Mouse (Mus musculus) cerebellum, adult 18-20 months (tissue): Measurements from ENCODE around the gene Hacl1.
A peak's percentile ranks its signal among the peaks of the same experiment; 100 is the strongest.
"Not testable (repeated sequence)": the region's sequence is repeated elsewhere in the genome, so short reads cannot be mapped to it uniquely, and the experiment has no call there.

ENCODE experiments used
- DNase-seq, 2 experiments: peaks; one replicate each; pipeline ENCODE4 v3.0.0; 2021

Hacl1 gene

DNA sequence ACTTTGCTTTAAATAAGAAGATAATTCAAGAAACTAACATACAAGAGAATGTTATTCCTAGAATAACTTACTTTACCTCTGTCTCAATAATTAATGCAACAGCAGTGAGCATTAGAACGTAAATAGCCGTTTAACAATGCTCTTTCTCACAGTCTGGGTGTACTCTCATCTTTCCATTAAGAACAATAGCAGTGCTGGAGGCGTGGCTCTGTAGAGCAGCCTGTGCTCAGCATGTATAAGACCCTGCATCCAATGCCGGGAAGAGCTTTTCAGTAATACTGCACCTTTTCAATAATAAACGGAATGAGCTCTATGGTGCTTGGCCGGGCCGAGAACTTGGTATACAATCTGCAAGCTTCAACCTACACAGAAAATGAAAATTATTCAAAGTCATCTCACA lies 10.4 kb downstream of the Hacl1 start:
- DNase-seq, result no peak

DNA sequence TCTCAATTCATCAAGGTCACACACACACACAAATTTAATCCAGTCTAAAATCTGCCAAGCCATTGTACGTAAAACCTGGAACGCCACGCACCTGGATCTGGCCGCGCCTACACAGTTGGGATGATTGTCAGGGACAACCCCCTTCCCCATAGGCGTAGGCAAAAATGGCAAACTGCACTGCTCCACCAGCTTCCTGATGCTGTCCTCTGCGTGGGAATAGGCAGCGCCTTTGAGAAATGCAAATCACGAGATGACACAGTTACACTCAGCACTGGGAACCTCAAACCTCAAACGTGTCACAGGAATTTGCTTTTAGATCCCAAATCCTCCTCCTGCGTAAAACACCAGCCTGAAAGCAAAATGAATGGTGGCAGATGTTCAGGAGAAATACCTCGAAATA lies 18.3 kb downstream of the Hacl1 start:
- no peak for DNase-seq

DNA sequence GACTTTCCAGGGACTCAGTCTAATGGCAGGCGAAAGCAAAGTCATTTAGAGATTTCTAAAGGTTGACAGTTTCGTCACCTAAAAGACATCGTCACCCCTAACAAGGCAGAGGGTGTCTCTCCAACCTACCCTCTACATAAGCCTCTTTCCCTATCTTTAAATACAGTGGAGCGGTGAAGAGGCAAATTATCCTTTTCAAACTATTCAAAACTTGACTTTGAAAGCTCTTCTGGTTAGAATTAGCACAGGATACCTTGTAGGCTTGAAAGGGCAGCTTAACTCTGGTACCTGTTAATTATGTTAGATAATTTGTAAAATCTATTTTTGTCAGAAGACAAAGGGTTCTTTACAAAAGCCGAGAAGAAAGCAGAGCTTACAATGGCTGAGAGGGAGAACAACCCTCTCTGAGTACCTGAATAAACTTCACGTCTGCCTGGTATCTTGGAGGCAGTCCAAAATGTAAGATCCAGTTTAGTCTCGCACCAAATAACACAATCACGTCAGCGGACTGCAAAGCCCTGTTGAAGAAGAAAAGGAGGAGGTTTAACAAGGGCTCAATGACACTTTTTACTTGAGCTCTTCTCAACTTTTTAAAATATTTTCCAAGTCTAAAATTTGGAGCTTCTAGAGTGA lies 20.4 kb downstream of the Hacl1 start:
- no peak for DNase-seq

DNA sequence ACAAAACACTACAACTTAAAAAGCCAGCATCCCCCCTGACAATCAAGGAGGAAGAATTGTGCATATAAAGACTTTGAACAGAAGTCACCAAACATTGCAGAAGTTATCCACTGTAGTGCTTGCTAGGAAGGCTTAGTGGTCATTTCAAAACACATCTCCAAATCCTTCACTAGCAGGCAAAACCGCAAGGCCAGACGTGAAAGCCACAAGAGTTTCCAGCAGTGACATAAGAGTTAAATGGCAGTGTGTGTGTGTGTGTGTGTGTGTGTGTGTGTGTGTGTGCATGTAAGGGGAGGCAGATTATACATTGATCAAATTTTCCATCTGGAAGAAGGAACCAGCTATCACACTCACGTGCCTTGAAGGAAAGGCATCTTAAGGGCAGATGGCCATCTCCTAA lies 23.1 kb downstream of the Hacl1 start:
- no peak for DNase-seq

DNA sequence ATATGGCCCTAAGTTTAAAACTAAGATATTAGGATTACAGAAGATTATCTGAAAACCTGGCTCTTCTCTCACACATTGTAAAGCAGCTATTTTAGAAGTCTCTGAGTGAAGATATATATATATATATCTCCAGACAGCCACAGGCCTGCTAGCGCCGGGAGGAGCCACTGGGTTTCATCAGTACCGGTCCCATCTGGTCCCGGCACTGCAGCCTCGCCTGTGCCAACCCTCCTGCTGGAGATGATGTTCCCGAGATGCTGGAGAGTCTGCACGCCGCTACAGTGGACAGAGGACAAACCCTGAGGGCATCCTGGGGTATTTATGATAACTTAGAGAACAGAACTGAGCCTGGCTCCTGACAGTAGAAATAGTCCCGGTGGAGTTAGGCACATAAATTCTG lies 23.9 kb downstream of the Hacl1 start:
- DNase-seq, result no peak

DNA sequence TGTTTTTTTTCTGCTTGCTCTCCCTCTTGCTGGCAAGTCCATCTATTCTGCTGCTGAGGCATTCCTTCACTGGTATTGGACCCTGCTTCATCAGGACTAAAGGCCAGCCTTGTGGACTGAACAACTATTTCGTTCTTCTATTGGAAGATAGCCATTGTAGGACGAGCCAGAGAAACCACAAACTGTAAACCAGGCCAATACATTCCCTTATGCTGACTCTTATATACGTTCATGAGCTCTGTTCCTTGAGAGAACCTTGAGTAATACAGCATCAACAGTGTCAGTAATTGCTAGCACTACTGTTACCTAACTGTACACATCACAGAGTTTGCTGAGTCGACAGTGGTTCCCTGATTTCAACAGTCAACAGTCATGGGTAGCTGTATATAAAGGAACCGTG lies 27.4 kb downstream of the Hacl1 start:
- no peak for DNase-seq

DNA sequence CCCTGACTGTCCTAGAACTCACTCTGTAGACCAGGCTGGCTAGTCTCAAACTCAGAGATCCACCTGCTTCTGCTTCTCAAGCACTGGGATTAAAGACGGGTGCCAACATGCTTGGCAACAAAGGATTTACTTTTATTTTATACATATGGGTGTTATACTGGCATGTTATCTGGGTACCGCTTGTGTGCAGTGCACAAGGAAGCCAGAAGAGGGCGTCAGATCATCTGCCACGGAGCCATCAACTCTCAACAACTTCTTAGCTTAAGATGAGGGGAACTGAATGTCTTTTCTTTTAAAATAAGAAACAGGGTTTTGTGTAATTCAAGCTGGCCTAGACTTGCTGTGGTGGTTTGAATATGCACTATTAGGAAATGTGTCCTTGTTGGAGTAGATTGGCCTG lies 29.1 kb downstream of the Hacl1 start:
- no peak for DNase-seq

DNA sequence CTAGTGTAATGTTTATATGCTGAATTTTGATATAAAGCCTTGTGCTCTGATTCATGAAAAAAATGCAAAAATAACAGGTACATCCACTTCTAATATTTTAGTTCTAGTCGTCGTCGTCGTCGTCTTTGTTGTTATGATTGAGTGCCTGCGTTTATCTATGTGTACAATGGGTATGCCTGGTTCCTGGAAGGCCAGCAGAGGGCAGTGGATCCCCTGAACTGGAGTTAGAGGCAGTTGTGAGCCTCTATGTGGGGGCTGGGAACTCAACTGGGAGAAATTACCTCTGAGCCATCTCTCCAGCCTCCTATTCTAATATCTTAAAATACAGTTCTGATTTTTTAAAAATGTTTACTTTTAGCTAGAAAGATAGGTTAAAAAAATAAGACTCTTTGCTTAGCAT lies 35.6 kb downstream of the Hacl1 start:
- peak; percentile 5 to 11 for DNase-seq

DNA sequence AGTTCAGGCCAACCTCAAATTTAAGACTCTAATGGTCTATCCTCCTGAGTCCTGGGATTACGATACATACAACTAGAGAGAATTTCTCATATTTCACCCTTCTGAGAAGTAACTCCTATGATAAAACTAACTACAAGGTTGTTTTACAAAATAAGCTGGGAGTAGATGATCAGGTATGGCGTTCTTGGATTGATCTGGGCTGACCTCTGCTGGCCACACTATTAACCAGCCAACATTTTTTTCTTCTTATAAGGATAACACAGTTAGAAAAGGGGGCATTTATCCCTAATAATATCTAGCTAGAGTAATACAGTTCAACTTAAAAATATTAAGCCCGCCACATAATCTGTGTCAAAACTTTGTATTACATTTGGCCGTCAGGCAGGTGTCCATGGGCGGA lies 36.2 kb downstream of the Hacl1 start:
- peak; percentile 22 to 29 for DNase-seq

DNA sequence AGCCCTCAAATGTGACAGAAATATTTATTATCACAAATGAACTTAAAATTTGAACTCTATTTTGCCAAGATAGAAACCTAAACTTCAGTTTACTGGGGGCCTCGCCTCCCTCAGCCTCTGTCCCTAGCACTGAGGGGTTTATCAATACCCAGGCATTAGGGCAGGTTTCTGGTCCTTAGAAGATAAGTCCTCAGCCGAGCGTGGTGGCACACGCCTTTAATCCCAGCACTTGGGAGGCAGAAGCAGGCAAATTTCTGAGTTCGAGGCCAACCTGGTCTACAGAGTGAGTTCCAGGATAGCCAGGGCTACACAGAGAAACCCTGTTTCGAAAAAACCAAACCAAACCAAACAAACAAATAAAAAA lies 38.5 kb downstream of the Hacl1 start:
- not testable (repeated sequence) for DNase-seq

DNA sequence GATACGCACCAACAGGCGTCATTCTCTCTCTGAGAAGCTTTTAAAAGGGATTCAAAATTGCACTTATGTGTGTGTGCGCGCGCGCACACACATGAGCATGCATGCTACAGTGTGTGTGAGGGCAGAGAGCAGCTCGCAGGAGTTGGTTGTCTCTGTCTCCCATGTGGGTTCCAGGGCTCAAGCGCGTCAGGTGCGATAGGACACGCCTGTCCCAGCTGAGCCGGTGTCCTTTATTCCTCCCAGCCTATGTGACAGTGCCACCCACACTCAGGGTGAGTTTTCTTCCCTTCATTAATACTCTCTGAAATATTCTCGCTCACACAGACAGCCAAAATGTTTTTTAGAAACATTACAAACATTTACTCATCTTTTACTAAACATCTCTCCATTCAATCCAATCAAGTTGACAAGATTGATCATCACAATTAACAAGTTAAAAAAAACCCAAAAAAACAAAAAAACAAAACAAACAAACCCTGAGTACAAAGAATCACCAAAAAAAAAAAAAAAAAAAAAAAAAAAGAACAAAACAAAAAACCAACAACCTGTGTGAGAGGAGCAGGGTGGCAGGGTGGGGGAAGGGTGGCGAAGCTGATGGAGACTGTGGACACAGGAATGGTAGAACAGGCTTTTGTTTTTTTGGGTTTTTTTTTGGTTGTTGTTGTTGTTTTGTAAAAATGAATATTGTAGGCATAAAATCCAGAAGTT lies 39.0 kb downstream of the Hacl1 start:
- DNase-seq, result no peak

DNA sequence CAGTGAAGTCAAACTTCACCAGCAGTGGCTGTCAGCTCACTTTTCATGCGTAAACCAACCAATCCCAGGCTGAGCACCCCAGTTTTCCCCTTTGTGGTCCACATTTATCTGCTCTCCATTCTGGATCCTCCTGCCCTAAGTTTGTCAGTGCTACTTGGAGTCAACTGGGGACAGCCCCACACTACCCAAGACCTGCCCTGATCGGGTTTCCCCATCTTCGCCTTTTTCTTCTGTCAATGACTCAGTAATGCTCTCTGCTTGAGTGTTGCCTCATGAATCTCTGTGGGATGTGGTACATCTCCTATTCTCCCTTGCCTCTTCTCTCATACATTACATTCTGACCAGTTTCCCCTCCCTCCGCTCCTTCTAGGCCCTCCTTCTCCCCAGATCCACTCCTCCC lies 43.6 kb downstream of the Hacl1 start:
- no peak for DNase-seq

DNA sequence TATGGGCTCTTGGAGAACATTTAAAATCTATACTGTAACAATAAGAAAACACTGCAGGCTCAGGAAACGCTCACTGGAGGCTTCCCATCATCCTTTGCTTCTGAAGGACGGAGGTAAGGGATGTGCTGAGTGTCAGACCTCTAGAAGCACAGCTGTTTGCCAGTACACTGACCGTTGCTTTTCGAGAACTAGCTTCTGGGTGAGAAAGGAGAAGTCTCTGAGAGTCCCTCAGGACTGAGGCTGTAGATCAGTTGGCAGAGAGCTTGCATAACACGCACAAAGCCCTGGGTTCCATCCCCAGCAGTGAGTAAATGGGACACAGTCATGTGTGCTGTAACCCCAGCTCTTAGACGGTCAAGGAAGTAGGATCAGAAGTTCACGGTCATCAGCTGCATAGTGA lies 44.7 kb downstream of the Hacl1 start:
- no peak for DNase-seq

DNA sequence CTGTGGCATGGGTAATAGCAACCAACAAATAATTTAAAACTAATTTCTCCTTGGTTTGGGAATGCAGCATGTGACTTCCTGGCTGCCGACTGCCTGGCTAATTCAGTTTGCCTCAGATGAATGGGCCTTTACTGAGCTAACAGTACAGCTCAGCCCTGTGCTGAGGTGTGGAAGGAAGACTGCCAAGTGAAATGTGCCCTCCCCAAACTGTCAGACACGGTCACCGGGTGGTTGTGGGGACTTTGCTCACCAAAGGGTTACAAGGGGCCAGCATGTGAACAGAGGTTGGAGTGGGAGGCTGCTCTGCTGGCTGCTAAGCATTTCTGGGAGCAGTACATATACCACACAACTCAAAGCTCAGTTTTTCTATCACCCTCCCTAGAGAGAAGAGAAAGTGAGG lies 46.4 kb downstream of the Hacl1 start:
- DNase-seq, result no peak

DNA sequence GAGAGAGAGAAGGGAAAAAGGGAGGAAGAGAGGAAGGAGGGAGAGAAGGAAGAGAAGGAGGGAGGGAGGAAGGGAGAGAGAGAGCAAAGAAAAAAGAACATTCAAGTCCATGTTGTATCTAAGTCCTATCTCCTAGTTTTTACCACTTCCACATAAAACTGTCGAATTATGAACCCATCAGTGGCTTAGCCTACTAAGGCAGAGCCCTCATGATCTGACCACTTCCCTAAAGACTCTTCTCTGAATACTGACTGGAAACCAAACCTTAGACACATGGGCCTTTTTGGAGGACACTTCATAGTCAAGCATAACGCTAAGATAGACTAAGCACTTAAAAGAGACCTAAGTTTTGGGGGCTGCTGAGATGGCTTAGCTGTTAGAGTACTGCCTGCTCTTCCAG lies 48.0 kb downstream of the Hacl1 start:
- no peak for DNase-seq

DNA sequence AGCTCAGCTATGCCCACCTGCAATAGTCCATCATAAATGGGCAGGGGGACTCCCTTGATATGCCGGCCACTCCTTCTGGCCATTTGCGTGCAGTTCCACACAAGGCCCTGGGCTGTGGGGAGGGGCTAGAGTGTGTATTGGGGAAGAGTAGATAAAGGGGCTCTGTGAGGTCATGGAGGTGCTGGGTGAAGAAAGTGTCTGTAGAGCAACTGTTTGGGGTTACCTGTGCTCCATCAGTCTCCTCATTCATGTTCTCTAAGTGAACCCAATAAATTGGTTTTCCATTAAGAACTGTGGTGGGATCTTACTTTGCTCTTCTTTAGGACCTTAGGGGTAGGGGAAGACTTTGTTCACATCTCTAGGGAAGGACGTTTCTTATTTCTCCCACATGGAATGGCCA lies 49.8 kb downstream of the Hacl1 start, which contains the start of gene Colq:
Gene Colq (minus strand): TSS at position 101 of the 400 bp plus-strand sequence.
- no peak for DNase-seq

DNA sequence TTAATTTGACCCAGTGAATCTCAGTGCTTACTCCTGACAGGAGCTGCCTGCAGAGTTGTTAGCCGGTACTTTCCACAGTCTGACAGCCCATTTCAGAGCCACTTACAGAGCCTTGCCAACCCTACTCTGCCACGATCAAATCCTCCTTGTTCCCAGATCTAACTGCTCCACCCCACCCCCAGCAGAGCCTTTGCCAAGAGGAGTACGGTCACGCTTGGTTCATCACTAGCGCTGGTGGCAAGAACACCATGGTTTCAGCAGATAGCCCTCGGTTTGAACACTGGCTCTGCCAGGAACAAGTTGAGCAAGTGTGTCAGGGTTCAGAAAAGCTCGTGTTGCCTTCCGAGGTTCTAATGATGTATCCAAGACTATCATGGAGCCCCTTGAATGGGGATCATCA lies 54.6 kb downstream of the Hacl1 start:
- no peak for DNase-seq

DNA sequence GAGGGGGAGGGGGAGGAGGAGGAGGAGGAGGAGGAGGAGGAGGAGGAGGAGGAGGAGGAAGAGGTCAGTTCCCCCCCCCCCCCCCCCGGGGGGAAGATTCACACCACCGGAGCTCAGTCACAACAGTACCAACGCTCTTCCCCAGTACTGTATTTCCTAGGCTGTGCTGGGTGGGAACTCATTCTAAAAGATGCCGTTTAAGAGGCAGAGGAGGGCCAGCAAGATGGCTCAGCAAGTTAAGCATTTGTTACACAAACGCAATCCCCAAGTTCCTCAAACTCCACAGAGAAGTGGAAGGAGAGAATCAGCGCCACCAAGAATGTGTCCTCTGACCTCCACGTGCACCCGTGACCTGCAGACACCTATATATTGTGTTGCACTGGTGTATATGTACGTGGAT lies 58.0 kb downstream of the Hacl1 start:
- DNase-seq, result no peak

DNA sequence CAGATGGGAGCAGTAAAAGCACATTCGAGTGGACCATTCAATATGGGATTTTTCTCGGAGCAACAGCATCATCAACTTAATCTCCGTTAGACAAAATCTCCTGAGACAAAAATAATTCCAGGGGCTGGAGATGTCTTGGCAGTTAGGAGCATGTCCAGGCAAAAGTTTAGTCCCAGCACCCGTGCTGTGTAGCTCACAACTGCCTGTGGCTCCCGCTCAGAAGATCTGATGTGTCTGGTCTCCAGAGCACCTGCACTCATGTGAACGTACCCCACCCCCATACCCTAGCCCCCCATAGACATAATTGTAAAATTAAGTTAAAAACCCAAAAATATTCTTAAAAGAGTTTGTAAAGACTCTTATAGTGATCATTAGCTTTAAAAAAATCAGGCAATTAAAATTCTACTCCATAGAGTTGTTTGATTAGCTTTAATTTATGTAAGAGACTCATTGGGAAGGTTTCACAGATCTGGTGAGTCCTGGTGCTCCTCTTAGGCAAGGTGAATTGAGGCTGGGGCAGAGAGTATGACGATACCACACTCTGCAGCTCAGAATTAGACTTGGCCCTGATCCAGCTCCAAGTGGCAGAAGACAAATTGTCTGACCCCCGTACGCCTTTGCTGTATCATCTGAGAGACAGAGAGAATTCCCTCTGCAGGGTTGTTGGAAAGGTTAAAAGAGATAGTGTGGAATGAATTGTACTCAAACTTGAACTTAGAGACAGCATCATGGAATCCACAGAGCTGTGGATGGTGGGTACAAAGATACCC lies 62.9 kb downstream of the Hacl1 start:
- no peak for DNase-seq

DNA sequence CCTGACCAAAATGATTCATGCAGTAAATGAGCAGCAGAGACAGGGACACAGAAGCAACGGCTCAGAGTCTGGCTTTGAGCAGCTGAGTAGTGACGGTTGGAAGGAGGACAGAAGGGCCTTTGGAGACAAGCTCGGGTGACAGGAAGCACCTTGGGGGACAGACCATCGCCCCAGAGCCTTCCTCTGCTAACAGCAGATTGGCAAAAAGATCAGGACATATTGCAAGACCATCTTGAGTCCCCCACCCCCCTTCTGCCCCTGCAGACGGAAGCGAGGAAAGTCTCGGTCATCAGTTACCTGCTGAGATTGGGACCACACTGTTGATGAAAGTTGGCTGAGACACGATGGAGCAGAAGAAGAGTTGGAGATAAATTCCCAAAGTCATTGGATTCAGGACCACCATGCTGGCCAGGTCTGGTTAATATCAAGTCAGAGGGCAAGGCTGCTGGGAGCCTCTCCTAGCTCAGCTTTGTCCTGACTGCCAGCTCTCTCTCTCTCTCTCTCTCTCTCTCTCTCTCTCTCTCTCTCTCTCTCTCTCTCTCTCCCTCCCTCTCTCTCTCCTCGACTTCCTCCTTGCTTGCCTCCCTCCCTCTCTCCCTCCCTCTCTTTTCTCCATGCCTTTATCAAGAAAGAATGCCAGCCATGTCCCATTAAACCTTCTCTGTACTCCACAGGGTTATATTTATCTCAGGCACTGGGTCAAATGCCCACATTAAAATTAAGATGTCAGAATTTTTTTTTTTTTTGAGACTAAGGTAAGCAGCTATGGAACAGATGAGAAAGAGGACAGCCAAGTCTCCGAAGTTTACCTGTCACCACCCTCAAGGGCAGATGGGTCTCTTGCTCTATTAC lies 64.0 kb downstream of the Hacl1 start:
- no peak for DNase-seq

DNA sequence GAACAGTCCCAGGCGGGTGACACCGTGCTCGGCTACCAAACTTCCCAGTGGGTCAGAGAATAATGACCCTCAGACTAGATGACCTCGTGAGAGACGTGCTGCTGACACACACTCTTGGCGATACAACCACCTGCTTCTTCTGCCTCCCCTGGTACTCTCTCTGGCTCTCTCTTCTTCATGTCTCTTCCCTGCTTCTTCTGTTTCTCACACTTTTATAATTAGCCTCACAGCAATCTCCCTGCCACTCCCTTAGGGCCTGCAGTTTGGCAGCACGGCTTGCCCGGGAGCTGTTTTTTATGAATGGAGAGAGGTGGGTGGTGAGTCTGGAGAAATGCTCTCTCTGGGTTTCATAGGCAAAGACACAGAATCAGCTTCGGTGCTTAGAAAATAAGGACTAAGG lies 65.2 kb downstream of the Hacl1 start:
- DNase-seq, result no peak

DNA sequence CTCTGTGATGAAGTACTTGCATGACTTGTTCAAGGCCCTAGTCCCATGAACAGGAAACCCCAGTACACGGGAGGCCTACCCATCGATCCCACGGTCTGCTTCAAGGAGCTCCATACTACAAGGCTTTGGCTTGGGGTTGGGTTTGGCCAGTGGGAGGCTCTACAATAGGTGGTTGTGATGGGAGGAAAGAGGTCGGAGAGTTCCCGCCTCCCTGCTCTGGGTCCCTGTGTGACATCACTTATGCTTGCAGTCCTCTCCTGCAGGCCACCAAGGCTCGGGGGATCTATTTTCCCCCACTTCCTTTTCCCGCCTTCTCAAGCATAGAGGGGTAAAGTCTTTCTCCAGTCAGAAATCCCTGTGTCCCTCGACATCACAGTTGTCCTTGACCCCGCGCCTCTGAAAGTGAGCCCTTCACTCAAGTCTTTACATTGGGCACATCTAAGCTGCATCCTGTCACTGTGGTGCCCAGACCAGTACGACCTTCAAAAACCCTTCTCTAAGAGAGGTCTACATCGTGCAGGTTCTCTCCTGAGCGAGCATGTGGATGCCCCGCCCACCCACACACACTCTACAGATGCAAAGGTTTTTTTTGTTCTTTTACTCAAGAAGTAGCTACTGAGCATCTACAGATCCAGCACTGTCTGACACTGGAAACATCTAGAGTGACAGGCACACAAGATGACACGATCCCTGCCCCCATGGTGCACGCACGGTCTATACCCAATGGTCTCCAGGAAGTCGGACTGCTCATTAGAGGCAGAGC lies 66.0 kb downstream of the Hacl1 start:
- no peak for DNase-seq
